Mouse (Mus musculus) heart, embryonic 16.5 days (tissue): ENCODE data around the gene Tle6. TPM values are rescaled to one million over a fixed set of nuclear protein-coding genes. Genes with fewer than 3 reads are reported as not detected.

Experiments
- ATAC-seq: fragments of 200-750 bp; cut with Nextera tagmentation; replicated peaks from 2 replicates; pipeline ENCODE4 v1.8.0; 2017; ENCODE audit warnings: moderate number of reproducible peaks; ENCODE audit not compliant: insufficient read depth, low FRiP score; ENCODE audit errors: extremely low read depth
- H3K27ac ChIP-seq: fragments of 300-500 bp; sonication (generic); 2 replicates; pipeline ENCODE4 v1.5.1; 2014; ENCODE audit warnings: mild to moderate bottlenecking, low read length, control low read depth, moderate library complexity
- H3K27me3 ChIP-seq: fragments of 300-500 bp; sonication (generic); 2 replicates; pipeline ENCODE4 v1.6.1; 2014; ENCODE audit warnings: low read length, mixed read lengths; ENCODE audit not compliant: control insufficient read depth, insufficient read depth
- H3K36me3 ChIP-seq: fragments of 300-500 bp; sonication (generic); 2 replicates; pipeline ENCODE4 v1.6.1; 2014; ENCODE audit not compliant: control insufficient read depth, insufficient read depth
- H3K4me1 ChIP-seq: fragments of 300-500 bp; sonication (generic); 2 replicates; pipeline ENCODE4 v1.6.1; 2014; ENCODE audit warnings: low read length, mixed read lengths; ENCODE audit not compliant: control insufficient read depth, insufficient read depth
- H3K4me2 ChIP-seq: fragments of 300-500 bp; sonication (generic); 2 replicates; pipeline ENCODE4 v1.6.1; 2014; ENCODE audit warnings: low read depth, mild to moderate bottlenecking, control low read depth, low read length
- H3K4me3 ChIP-seq: fragments of 300-500 bp; sonication (generic); 2 replicates; pipeline ENCODE4 v1.5.1; 2014; ENCODE audit warnings: mild to moderate bottlenecking, control low read depth, low read length
- H3K9ac ChIP-seq: fragments of 300-500 bp; sonication (generic); 2 replicates; pipeline ENCODE4 v1.6.1; 2014; ENCODE audit warnings: low read length, control low read depth
- H3K9me3 ChIP-seq: fragments of 300-500 bp; sonication (generic); replicated peaks from 2 replicates; pipeline ENCODE4 v1.6.1; 2016; ENCODE audit warnings: low read length; ENCODE audit not compliant: control insufficient read depth
- whole genome bisulfite sequencing: fragments of 180-500 bp; shearing (Covaris S2); extraction: QIAGEN DNeasy Blood & Tissue Kit; methylation state at CpG from one replicate; pipeline ENCODE4 v1.1.7; 2014; 5-methylcytosine and 5-hydroxymethylcytosine counted together
- polyA plus RNA-seq: library from polyadenylated mRNA; unstranded; fragments of >200 nt; fragmentation: Nextera tagmentation; extraction: Ambion mirVana; gene quantifications from 2 replicates; pipeline ENCODE4 v1.2.1, GENCODE M21; 2015

Gene Tle6
- polyA plus RNA-seq, 1 experiment from 2014 or later: 29.6 TPM

DNA sequence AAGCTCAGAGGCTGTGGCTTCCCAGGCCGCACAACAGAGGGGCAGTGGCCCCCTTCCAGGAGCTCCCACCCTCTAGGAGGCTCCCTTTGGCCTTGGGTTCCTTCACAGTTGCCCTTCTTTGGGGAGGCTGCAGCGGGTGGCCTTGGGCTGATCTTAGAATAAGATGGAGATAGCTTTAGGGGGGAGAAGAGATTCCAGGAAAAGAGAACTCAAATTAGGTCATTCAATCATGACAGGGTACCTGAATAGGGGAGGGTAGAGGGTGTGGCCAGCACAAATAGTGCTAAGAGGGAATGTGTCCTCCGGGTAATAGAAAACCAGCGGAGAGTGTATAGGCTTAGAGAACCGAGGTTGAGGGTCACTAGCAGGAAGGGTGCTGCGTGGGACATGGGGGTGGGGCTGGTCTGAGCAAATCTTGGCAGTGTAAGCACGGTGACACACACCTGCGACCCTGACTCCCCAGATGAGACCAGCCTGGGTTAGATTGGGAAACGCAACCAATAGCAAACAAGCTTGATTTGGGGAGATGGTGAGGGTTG, 28.7 kb downstream of the Tle6 start:
- peaks cover 43% of the 10 kb centered on the region for H3K4me1 ChIP-seq
- H3K9me3 ChIP-seq: no peaks in the 10 kb centered on the region
- peak overlapping the region; percentile 44 for H3K4me3 ChIP-seq
- peak overlapping the region; percentile 70 for H3K9ac ChIP-seq
- H3K27ac ChIP-seq: peak overlapping the region; percentile 63
- ATAC-seq: no peak
- 17% methylated on average over 9 of the region's 9 CpGs for WGBS
- peak overlapping the region; percentile 96 for H3K4me2 ChIP-seq
- H3K27me3 ChIP-seq: no peaks in the 10 kb centered on the region
- no peaks in the 10 kb centered on the region for H3K36me3 ChIP-seq

GRCm38 (mm10) chr10:81571501-81571876, 29.4 kb downstream of the Tle6 start:
- WGBS: under 1% methylated on average over 18 of the region's 18 CpGs

GRCm38 (mm10) chr10:81570831-81571500, 29.9 kb downstream of the Tle6 start:
- Histone ChIP-seq H3K4me3 (peak overlapping the region; percentile 62), H3K4me2 (peak overlapping the region; percentile 96), H3K36me3 (peaks cover 5% of the 10 kb centered on the region; the same call in 1 of the 2 replicates), H3K9me3 (no peaks in the 10 kb centered on the region), H3K4me1 (peaks cover 41% of the 10 kb centered on the region), H3K9ac (peak overlapping the region; percentile 77), H3K27me3 (no peaks in the 10 kb centered on the region), H3K27ac (peak overlapping the region; percentile 96)
- ATAC-seq: peak; percentile 50
- under 1% methylated on average over 33 of the region's 34 CpGs for WGBS

More at GRCm38 (mm10) chr10:81571501-81571876, 29.4 kb downstream of the Tle6 start:
- H3K4me1 ChIP-seq: peaks cover 43% of the 10 kb centered on the region
- H3K4me2 ChIP-seq: peak overlapping the region; percentile 96
- H3K9ac ChIP-seq: peak overlapping the region; percentile 70
- no peaks in the 10 kb centered on the region for H3K9me3 ChIP-seq
- peak overlapping the region; percentile 96 for H3K27ac ChIP-seq
- H3K4me3 ChIP-seq: peak overlapping the region; percentile 62
- H3K36me3 ChIP-seq: 0 out of 2 replicates have a peak, but pooled peaks cover 3% of the 10 kb centered on the region
- H3K27me3 ChIP-seq: no peaks in the 10 kb centered on the region
- peak; percentile 90 for ATAC-seq

DNA sequence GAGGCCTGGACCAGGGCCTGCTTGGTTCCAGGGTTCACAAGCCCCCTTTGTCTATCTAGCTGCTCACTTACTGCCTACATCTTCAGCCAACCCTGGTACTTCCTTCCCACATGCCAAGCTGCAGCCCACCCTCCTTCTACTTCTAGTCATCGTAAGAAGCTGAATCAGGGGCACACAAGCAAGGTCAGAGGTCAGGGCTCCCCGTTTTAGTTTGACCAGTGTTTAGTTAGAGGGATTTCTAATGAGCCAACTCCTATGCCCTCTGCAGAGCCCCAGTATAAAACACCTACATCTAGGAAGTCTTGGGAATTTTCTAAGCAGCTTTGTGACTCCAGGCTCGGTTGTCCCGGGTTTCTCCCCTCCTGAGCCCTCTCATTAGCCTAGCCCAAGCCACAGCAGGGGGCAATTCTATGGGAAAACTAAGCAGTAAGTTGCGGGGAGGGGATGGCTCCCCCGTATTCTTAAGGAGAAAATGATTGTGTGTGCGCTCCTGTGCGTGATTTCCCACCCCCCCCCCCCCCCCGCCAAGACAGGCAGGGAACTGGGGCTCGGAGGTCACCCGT, 30.6 kb downstream of the Tle6 start:
- no peaks in the 10 kb centered on the region for H3K27me3 ChIP-seq
- peaks cover 35% of the 10 kb centered on the region for H3K4me1 ChIP-seq
- ATAC-seq: no peak
- H3K9me3 ChIP-seq: no peaks in the 10 kb centered on the region
- peak overlapping the region; percentile 96 for H3K4me2 ChIP-seq
- peak overlapping the region; percentile 77 for H3K9ac ChIP-seq
- H3K4me3 ChIP-seq: peak overlapping the region; percentile 62
- peaks cover 12% of the 10 kb centered on the region for H3K36me3 ChIP-seq
- WGBS: 7% methylated on average over 11 of the region's 11 CpGs
- peak overlapping the region; percentile 96 for H3K27ac ChIP-seq

GRCm38 (mm10) chr10:81569507-81570237, 31.2 kb downstream of the Tle6 start:
- peaks cover 39% of the 10 kb centered on the region for H3K4me1 ChIP-seq
- H3K9ac ChIP-seq: no peak overlapping the region
- H3K4me3 ChIP-seq: no peak overlapping the region
- WGBS: 66% methylated on average over 9 of the region's 9 CpGs
- peaks cover 18% of the 10 kb centered on the region for H3K36me3 ChIP-seq
- no peak overlapping the region for H3K4me2 ChIP-seq
- H3K9me3 ChIP-seq: no peaks in the 10 kb centered on the region
- H3K27me3 ChIP-seq: no peaks in the 10 kb centered on the region
- no peak for ATAC-seq
- peak overlapping the region; percentile 96 for H3K27ac ChIP-seq

DNA sequence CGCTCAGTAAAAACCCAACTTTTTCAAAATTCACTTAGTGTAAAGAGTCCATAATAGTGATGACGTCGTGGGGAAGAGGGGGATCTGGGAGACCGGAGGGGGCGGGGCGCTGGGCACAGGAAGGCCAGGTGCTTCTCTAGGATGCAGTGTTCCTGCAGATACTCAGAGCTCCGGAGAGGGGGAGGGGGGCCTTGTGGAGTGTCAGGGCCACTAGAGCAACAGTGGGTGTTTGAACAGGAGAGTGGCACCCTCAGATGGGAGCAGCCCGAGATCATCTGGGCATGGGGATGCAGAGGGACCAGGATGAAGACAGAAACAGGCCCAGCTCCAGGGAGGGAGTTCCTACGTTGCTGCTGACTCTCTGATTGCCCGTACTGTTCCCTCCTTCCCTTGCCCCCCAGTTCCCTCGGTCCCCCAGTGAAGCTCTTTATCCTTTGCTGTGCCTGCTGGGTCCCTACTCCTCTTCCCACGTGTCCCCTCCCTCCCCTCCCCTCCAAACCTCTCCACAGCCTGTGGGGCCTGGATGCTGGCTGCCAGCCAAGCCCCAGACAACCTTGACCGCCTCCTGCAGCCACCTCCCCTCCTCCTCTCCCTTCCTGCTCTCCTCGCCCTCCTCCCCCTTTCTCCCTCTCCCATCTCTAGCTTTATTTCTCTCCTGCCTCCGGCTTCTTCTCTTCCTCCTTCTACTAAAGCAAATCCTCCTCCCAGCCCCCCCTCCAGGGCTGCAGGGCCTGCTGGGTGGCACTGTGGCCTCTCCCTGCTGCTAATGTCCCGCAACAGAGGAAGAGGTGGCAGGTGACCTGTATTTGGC, 32.3 kb downstream of the Tle6 start:
- Histone ChIP-seq H3K27ac (peak overlapping the region; percentile 96), H3K4me2 (peak overlapping the region; percentile 45), H3K9me3 (no peaks in the 10 kb centered on the region), H3K4me1 (peaks cover 45% of the 10 kb centered on the region), H3K4me3 (no peak overlapping the region), H3K9ac (peak overlapping the region; percentile 37), H3K36me3 (peaks cover 21% of the 10 kb centered on the region), H3K27me3 (no peaks in the 10 kb centered on the region)
- 11% methylated on average over 16 of the region's 16 CpGs for WGBS
- peak; percentile 15 for ATAC-seq

DNA sequence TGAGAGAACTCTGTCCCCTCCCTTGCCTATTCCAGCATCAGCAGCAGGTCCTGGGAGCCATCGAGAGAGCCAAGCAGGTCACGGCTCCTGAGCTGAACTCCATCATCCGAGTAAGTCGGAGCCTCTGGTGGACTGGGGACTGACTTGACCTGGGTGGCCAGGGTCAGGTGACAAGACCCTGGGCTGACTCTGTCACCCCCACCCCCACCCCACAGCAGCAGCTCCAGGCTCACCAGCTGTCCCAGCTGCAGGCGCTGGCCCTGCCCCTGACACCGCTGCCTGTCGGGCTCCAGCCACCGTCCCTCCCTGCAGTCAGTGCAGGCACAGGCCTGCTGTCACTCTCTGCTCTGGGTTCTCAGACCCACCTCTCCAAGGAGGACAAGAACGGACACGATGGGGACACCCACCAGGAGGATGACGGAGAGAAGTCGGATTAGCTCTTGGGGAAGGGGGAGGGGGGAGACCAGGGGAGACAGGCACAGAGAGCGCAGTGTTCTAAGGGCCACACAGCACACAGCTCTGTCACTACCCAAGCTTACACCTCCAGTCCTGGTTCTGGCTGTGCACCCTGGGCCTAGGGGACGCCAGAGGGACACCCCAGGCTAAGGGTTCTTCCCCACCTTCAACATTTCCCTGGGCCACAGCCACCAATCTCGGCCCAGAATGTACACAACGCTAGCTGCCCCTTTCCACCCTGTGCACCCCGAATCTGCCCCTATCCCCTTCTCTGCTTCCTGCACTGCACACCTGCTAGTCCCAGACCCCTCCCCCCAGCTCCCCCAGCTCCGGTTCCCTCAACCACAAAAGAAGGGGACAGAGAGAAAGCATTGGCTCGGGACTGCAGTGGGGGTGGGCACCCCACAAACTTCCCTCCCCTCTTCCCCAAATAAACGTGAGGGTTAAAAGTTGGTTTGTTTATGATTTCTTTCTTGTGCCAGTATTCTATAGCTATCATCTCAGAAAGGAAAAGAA, 35.3 kb downstream of the Tle6 start:
- H3K4me1 ChIP-seq: peaks cover 62% of the 10 kb centered on the region
- no peak overlapping the region for H3K9ac ChIP-seq
- H3K27ac ChIP-seq: no peak overlapping the region
- no peaks in the 10 kb centered on the region for H3K9me3 ChIP-seq
- H3K4me3 ChIP-seq: no peak overlapping the region
- peaks cover 34% of the 10 kb centered on the region for H3K36me3 ChIP-seq
- ATAC-seq: no peak
- no peak overlapping the region for H3K4me2 ChIP-seq
- H3K27me3 ChIP-seq: no peaks in the 10 kb centered on the region
- 45% methylated on average over 20 of the region's 20 CpGs for WGBS

DNA sequence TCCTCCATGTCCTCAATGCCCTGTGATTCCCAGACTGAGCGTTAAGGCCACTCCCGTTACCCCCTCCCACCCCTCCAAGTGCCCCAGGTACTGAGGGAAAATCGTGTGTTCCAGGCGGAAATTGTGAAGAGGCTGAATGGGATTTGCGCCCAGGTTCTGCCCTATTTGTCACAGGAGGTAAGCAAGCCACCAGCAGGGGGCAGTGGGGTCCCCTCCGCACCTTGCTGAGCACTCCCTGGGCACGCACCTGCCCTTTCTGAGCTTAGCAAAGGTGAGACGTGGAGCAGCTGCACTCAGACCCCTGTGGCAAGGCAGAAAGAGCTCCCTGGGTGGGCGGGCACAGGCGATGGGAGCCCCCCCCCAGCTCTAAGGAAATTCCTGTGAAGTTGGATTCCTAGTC, 36.1 kb downstream of the Tle6 start:
- no peak overlapping the region for H3K9ac ChIP-seq
- no peaks in the 10 kb centered on the region for H3K9me3 ChIP-seq
- H3K27ac ChIP-seq: no peak overlapping the region; the same call in 1 of the 2 replicates
- no peaks in the 10 kb centered on the region for H3K27me3 ChIP-seq
- H3K4me2 ChIP-seq: no peak overlapping the region
- no peak for ATAC-seq
- H3K36me3 ChIP-seq: peaks cover 34% of the 10 kb centered on the region
- H3K4me1 ChIP-seq: peaks cover 56% of the 10 kb centered on the region
- WGBS: 46% methylated on average over 10 of the region's 10 CpGs
- H3K4me3 ChIP-seq: no peak overlapping the region
